Mouse (Mus musculus): ENCODE results near the gene Teddm1b.
"Not testable (repeated sequence)": the region's sequence is repeated elsewhere in the genome, so short reads cannot be mapped to it uniquely, and the experiment has no call there.

Gene Teddm1b

DNA sequence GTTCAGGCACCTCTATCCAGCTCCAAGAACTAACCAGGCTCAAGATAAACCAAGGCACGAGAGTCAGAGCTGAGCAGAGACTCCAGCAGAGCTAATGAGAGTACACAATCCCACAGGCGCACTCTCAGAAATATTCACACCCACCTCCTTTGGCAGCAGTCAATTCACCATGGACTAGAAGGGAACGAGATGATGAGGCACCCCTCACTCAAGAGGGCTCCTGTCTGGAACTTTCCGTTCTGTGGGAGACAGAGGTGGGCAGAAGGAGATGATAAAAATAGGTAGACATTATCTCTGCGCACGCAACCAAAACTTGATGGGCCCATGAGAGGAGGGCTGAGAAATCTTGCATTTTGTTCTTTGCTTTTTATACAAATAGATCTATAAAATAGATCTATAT is at the start of gene Teddm1b:
TSS of gene Teddm1b (plus strand) at position 301 of the 400 bp plus-strand sequence.
- DNase-seq (ENCODE audit: low spot score in 2 of 2): no peak

DNA sequence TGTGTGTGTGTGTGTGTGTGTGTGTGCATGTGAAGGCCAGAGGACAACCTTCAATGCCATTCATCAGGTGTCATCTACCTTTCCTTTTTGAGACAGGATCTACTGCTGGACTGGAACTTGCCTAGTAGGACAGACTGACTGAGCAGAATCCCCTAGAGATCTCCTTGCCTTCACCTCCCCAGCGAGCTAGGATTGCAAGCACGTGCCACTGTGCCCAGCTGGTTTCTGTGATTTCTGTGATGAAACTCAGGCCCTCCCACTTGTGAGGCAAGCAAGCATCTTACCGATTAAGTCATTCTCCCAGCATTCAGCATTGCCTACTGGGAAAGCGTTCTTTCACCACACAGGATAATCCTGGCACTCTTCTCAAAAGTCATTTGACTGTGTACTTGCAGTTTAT is 43.4 kb upstream of the Teddm1b start:
- DNase-seq (ENCODE audit: low spot score in 2 of 2): no peak

DNA sequence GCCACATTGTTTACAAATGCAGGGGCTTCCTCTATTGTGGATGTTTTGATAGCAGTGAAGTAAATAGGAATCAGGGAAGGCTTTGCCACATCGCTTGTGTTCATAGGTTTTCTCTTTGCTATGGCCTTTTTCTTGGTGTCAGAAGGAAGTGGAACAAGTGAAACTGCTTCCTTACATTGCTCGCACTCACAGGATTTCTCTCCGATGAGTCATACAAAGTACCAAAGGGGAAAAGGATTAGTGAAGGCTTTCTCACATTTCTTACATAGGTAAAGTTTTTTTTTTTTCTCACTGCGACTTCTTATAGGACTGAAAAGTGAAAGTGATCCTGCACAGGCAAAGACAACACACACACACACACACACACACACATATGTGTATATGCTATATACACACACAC is 38.1 kb upstream of the Teddm1b start:
- no peak for DNase-seq (ENCODE audit: low spot score in 2 of 2)

DNA sequence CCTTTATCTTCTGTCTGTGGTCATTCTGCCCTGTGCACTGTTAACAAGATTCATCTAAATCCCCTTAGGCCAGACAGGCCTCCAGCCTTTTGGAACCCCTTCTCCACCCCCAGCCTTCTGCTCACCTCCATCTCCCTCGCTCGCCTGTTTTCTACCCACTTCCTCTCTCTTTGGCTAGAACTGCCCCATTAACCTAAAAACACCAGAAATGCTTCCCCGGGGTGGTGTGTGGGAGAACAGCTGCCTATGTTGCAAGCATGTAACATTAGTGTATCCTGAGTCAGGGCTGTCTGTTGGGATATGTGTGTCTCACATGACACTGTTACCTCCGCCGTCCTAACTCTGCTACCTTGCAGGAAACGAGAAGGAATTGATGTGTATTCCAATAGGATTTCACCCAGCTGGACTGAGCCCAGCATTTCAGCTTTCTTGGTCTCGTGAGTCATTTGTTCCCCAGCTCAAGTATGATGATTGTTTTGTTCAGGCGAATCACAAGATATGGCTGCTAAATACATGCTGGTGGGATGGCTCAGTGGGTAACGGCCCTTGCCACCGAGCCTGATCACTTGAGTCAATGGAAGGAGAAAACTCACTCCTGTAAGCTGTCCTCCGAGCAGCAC is 31.9 kb upstream of the Teddm1b start:
- DNase-seq (ENCODE audit: low spot score in 2 of 2): peak in 1 of 2 experiments; percentile 21

DNA sequence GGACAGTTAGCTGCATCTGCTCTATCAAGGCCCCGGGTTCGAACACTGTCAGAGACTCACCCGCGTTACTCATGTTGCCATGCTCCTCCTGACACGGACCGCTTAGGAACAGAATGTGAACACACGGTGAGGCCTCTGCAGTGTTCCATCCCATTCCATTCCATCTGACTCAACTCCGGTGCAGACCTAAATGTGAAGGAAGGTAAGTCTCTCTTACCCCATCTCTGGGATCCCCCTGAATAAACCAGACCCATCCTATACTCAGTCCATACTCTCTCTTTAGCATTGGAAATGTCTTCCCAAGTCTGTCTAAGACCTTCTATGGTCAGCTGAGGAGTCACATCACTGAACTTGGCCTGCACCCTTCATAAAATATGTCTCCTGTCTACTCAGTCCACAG is 30.1 kb upstream of the Teddm1b start, which contains the start of gene Rgsl1:
TSS of gene Rgsl1 (minus strand) at position 101 of the 400 bp plus-strand sequence.
- no peak for DNase-seq (ENCODE audit: low spot score in 2 of 2)

DNA sequence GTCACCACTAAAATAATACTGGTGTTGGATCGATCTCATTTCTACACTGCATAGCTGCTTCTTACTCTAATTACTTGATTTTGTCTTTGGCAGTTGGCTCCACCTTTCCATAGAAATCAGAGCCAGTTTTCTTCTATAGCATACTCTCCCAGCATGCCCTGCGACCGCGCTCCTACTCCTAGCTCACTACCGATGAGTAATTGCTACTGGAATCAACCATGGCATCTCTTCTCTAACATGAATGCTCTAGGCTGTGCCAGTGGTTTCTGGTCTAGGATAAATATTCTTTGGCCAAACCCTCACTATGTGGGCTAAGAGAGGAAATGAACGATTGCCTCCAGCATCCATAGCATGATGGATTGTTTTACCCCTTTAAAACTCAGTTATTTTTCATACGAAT is 27.7 kb upstream of the Teddm1b start:
- DNase-seq (ENCODE audit: low spot score in 2 of 2): no peak

DNA sequence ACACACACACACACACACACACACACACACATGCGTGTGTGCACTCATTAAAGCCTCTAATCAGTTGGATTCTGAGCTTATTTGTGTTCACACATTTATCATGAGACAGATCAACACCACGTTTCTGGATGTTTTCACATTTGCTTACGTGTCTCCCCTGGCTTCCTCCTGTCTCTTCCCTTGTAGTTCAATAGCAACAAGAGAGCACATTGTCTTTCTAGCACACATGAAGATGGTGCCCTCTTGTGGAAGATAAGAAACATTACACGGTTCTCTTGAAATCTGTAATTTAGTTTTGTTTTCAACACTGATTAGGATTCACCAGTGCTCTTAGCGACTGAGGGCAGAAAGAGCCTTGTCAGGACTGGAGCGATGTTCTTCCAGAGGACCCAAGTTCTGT is 27.3 kb upstream of the Teddm1b start:
- DNase-seq (ENCODE audit: low spot score in 2 of 2): no peak

DNA sequence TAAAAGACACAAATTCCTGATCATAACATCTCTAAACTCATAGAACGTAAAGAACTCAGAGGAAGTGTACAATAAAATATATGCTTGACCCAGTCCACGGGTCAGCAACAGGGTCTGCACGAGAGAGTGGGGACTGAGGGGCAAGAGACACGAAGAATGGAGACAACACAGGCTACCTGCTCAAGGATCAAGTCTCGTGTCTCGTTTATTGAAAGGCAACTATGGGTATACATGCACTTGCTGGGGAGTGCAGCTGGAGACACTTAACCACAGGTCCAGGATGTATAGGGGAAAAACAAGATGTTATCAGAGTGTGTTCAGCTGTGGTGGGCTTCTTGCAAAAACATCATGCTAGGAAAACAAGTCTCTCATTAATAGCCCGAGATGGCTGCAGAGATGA is 21.4 kb upstream of the Teddm1b start:
- DNase-seq (ENCODE audit: low spot score in 2 of 2): not testable (repeated sequence)

DNA sequence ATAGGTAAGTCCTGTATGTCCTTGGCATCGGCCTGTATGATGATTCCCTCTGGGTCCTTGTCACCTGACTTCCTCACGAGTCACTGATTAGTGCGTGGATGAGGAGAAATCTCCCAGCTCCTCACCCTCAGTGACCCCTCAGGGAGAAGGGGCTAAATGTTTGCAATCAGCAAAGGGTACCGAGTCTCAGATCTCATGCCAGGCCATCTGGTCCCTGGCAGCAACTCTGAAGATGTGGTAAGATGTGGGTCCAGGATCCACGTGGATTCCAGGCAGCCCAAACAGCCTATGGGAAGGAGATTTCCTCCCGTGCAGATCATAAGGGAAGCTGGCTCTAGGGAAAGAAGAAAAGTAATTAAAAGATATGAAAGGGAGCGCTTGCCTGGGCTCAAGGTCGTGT is 18.2 kb upstream of the Teddm1b start:
- DNase-seq (ENCODE audit: low spot score in 2 of 2): no peak

DNA sequence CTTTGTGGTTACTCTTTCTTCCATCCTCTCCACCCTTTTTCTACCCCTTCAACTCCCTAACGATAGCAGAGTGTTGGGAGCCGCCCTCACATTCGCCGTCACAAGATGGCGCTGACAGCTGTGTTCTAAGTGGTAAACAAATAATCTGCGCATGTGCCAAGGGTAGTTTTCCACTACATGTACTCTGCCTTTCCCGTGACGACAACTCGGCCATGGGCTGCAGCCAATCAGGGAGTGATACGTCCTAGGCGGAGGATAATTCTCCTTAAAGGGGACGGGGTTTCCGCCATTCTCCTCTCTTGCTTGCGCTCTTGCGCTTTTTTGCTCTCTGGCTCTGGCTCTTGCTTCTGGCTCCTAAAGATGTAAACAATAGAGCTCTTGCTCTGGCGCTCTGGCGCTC is 6.2 kb downstream of the Teddm1b start:
- DNase-seq (ENCODE audit: low spot score in 2 of 2): not testable (repeated sequence)

DNA sequence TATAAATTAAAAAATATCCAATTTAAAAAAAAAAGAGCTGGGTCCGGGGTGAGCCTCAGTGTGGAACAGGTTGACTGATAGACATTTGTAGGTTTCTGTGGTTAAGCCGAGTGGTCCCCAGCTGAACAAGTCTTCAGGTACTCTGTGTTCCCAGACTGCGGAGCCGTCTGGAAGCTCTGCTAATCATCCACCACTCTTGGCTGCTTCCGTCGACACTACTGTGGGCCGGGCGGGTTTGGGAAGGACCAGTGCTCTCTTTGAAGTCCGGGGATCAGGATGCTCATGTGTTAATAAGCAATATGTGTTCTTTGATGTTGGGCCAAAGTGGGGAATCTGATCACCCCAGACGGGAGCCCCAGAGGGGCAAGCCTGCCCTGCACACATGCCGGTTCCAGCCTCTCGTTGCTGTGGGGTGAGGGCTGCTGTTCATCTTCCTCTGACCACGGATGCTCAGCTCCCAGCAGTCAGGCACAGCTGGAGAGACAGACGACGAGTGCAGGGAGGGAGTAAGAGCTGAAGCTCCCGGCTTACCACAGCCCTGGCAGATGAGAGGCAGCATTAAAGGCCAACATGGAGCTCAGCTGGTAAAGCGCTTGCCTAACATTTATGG is 12.0 kb downstream of the Teddm1b start:
- no peak for DNase-seq (ENCODE audit: low spot score in 2 of 2)

DNA sequence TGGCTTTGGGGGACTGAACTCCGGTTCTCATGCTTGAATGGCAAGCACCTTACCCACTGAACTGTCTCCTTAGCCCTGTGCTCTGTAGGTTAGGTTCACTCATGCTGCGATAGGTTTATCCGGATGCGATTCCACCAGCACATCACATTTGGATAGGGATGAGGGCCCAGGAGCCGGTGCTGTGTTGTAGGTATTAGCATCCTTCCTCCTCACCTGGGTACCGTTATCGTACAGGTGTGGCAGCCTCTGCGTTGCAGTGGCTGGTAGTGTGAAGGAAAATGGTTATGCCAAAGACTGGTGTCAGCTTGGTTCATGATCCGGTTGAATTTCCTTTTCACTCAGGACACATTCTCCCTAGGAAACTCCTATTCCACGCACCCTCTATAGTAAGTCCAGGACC is 16.0 kb downstream of the Teddm1b start:
- no peak for DNase-seq (ENCODE audit: low spot score in 2 of 2)

DNA sequence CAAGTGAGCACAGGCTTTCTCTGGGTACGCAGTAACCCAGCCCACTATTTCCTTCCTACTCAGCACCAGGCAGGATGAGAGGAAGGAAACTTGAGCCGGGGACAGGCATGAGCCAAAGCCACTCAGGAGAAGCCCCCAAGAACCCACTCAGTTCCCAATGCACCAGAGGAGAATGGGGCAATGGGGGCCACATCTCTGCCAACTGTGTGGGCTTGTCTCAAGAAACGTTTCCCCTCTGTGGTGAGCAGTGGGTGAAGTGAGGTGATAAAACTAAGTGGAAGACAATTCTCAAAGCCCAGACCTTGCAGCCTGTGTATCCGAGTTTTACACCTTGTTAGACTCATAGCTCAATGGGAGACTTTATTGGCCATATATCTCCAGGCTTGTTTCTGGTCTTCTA is 17.3 kb downstream of the Teddm1b start, which contains the start of gene Teddm1a:
TSS of gene Teddm1a (plus strand) at position 301 of the 400 bp plus-strand sequence.
- no peak for DNase-seq (ENCODE audit: low spot score in 2 of 2)

DNA sequence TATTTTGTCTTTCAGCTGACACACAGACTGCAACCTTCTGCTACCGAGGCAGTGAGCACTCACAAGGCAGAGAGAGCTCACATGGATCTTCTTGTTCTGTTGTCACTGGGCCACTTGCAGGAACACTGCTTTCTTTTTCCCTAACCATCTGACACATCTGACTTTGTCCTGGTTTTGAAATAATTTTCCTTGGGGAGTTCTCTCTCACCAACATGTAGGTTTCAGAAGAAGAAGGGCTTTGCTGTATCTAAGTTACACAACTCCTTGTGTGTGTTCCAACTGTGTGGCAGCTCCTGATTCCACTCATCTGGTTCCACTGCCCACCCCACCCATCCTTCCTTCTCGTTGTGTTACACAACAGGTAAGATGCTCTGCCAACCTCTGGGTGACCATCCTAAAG is 19.6 kb downstream of the Teddm1b start:
- DNase-seq (ENCODE audit: low spot score in 2 of 2): no peak

DNA sequence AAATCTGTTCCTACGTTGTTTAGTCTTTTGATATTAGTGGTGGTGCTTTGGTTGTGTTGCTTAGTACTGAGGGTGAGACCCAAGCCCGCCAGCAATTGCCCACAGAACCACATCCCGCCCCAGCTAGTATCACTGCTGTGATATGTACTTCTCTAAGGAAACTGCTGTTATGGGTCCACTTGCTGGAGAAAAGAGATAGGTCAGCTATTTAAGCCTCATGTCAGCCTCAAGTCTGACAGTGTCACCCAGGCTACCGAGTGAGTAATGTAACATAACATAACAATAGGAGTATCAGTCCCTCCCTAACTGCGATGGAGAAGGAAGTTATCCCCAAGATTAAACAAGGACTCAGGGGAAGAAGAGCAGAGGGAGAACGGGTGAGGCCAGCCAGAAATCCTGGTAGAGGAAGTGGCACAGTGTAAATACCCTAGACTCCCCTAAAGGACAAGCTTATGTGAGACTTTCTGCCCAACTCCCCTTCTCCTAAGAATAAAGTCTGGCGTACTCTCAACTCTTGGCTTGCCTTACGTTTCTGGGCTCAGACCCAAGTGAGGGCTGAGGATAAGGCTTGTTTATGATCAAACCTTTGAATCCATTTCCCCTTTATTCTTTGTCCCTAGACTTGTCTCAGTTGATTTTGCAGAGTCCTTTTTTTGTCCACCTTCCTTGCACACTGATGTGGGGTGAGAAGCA is 20.2 kb downstream of the Teddm1b start:
- no peak for DNase-seq (ENCODE audit: low spot score in 2 of 2)

DNA sequence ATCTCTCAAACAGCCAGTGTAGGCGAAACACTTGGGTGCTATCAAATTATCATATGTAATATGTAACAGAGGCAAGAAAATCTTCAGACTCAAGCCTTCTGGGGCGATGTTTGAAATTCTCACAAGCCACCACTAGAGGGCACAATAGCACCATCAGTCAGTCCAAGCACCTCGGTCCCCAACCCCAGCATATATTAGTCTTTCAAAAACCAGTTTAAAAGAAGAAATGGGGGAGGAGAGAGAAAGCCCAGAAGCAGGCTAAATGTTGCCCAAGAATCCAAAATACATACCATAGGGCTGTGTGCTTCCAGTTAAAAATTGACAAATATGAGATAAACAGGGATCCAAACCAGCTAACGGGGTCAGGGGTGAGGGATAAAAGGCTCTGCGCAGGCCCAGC is 20.8 kb downstream of the Teddm1b start:
- peak in 1 of 2 experiments; percentile 90 for DNase-seq (ENCODE audit: low spot score in 2 of 2)

DNA sequence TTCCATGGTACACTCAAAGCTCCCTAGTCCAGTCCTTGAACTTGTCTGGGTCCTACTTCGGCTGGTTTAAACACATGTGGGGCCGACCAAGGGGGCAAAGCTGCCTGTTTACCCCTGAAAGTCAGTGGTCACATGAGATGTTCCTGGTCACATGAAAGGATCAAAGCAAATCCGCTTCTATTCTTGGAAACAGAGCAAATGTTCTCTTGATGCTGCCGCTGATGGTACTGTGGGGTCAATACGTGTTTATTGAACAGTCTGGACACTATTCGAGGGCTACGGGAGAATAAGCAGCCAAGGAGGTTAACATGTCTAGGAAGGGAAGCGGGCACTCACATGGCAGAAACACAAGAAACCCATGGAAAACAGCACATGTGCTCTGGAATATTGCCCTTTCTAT is 23.1 kb downstream of the Teddm1b start:
- DNase-seq (ENCODE audit: low spot score in 2 of 2): no peak

DNA sequence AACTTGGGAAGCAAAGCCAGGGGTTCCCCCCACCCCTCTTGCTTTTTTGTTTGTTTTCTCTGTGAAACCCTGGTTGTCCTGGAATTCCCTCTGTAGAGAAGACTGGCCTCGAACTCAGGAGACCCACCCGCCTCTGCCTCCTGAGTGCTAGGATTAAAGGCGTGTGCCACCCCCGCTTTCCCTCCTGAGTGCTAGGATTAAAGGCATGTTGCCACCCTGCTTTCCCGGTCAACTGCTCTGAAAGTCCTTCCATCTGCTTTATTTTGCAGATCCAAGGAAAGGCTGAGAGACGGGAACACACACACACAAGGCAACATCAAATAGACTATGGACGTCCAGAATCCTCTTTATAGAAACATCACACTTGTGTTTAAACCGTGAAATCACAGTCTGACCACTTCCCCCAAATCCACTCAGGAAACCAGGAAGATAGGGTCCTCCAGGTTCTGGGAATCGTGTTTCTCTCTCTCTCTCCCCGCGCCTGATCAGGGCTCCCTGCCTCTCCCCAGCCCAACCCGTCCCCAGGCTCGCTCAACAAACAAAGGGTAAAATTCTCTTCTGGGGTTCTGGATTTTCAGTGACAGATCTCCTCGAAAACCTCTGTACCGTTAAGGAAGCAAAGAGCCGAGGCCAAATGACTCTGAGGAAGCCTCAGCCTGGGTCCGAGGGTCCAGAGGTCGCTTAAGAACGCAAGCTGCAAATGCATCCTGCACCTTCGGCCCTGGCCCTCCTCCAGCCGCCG is 25.0 kb downstream of the Teddm1b start:
- no peak for DNase-seq (ENCODE audit: low spot score in 2 of 2)

DNA sequence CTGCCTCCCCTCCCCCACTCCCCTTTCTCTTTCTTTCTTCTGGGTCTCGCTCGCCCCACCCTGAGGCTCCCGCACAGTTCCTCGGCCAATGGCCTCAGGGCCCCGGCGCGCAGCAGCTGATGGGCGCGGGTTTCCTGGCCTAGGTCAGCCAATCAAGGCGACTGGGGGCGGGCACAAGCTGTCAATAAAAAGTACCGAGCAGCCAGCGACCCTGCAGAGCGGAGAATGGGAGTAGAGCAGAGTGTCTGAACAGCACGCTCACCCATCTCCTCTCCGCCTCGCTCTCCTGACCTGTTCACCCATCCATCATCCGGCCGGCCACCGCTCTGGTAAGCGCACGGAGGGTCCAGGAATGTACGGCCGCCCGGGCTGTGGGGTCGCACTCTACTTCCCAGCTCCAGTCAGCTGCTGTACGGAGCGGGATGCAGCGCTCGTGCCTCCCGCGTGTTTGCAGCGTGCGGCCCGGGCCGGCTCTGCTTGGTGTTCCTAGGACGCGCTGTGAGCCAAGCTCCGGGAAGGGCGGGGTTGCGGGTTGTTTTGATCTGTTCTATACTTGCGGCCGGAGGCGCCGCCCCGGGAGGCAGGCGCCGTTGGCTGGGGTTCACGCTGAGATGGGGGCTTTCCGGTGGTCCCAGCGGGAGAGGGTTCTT is 25.7 kb downstream of the Teddm1b start, which contains the start of the genes Glul and Teddm2:
TSS of gene Glul (plus strand) at position 214 of the 650 bp plus-strand sequence.
TSS of gene Teddm2 (minus strand) at position 498 of the 650 bp plus-strand sequence.
- DNase-seq (ENCODE audit: low spot score in 2 of 2): peak; percentile 85 to 95

DNA sequence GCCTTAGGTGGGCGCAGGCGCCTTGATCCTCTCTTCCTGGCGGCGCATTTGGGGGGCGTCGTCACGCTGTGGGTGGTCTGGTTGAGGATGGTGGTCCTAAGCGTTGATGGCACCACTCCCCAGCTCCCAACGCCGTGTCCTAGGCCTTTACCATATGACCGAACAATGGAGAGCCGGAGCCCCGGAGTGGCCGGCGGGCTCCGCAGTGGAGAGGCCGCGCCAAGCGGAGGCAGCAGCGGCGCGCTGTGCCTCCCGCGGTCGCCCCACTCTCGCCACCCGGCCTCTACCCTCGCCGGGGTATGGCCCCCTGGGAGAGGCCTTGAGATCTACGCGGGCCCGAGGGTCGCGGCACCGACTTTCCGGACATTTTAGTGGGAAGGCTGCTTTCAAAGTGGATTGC is 26.2 kb downstream of the Teddm1b start:
- DNase-seq (ENCODE audit: low spot score in 2 of 2): no peak

DNA sequence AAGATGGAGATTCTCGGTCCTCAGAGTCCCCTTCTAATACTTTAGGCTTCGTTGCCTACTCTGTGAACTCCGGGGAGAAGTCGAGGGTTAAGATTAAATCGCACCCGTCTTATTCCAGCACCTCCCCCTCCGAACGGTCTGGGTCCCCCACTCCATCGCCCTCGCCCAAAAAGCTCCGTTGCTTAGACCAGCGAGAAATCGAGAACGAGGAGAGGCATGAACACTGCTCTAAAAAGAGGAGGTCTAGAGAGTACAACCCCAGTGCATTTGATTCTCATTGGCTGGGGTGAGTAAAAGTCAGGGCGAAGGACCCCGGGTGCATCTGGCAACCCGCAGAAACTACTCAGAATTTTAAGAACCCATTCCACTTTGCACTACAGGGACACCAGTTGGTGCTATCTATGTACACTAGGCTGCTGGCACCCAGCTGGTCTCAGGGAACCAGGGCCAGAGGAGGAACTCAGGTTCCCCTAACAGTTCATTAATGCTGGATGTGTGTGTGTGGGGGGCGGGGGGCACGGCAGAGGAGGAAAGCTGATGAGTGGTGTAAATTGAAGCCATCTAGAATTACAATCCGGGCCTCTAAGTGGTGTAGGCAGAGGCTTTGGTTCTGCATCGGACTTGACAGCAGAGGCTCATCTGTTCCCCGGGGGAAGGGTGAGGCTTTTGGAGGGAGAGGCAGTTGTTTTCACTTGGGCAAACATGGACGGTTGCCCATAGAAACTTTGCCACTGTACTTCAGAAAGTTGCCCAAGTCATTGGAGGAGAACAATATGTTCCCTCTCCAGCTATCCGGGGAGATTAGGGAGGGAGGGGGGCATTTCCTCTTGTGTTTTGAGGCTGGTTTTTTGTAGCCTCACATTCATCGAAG is 26.9 kb downstream of the Teddm1b start:
- peak in 1 of 2 experiments; percentile 17 for DNase-seq (ENCODE audit: low spot score in 2 of 2)

Data from left cerebral cortex, adult 9 months (tissue).